Mouse (Mus musculus): Measurements from ENCODE around the gene Olfr1254. TPM values are rescaled to one million over a fixed set of nuclear protein-coding genes. Genes with fewer than 3 reads are reported as not detected.

Gene Olfr1254
- polyA plus RNA-seq (2012; rRNA removed): not detected in 2 replicates

GRCm38 (mm10) chr2:89793519-89793918, at the start of gene Olfr1254:
TSS of gene Olfr1254 (minus strand) at chr2:89793619.

GRCm38 (mm10) chr2:89841455-89841854, 48.0 kb upstream of the Olfr1254 start, which contains the start of gene Olfr1256:
TSS of gene Olfr1256 (minus strand) at chr2:89841555.

GRCm38 (mm10) chr2:89811751-89812150, 18.3 kb upstream of the Olfr1254 start, which contains the start of gene Olfr1255:
TSS of gene Olfr1255 (plus strand) at chr2:89812051.

GRCm38 (mm10) chr2:89756990-89757389, 36.4 kb downstream of the Olfr1254 start, which contains the start of gene Olfr1253:
TSS of gene Olfr1253 (minus strand) at chr2:89757090.

Other genes starting within 250 kb of the Olfr1254 start
- gene Olfr1245, start 215.2 kb downstream of the Olfr1254 start, polyA plus RNA-seq (2012; rRNA removed): not detected in 2 replicates
- gene Olfr1246, start 200.5 kb downstream of the Olfr1254 start, polyA plus RNA-seq (2012; rRNA removed): not detected in 2 replicates
- gene Olfr1247, start 179.5 kb downstream of the Olfr1254 start, polyA plus RNA-seq (2012; rRNA removed): not detected in 2 replicates
- not detected in 2 replicates for gene Olfr1248, start 175.4 kb downstream of the Olfr1254 start, polyA plus RNA-seq (2012; rRNA removed)
- gene Olfr1249, start 158.6 kb downstream of the Olfr1254 start, polyA plus RNA-seq (2012; rRNA removed): not detected in 2 replicates
- gene Olfr1250, start 132.2 kb downstream of the Olfr1254 start, polyA plus RNA-seq (2012; rRNA removed): not detected in 2 replicates
- gene Olfr1251, start 121.7 kb downstream of the Olfr1254 start, polyA plus RNA-seq (2012; rRNA removed): not detected in 2 replicates
- not detected in 2 replicates for gene Olfr1252, start 68.6 kb downstream of the Olfr1254 start, polyA plus RNA-seq (2012; rRNA removed)
- gene Olfr1253, start 36.5 kb downstream of the Olfr1254 start, polyA plus RNA-seq (2012; rRNA removed): not detected in 2 replicates
- not detected in 2 replicates for gene Olfr1255, start 18.4 kb upstream of the Olfr1254 start, polyA plus RNA-seq (2012; rRNA removed)
- not detected in 2 replicates for gene Olfr1256, start 47.9 kb upstream of the Olfr1254 start, polyA plus RNA-seq (2012; rRNA removed)
- gene Olfr48, start 54.6 kb upstream of the Olfr1254 start, polyA plus RNA-seq (2012; rRNA removed): 0.14 TPM in 1 of 2 replicates, not detected in the other
- not detected in 2 replicates for gene Olfr1257, start 84.8 kb upstream of the Olfr1254 start, polyA plus RNA-seq (2012; rRNA removed)
- gene Olfr1258, start 133.7 kb upstream of the Olfr1254 start, polyA plus RNA-seq (2012; rRNA removed): not detected in 2 replicates
- 0.01 and 0.09 TPM in 2 replicates for gene Olfr1259, start 155.0 kb upstream of the Olfr1254 start, polyA plus RNA-seq (2012; rRNA removed)
- gene Olfr1260, start 180.7 kb upstream of the Olfr1254 start, polyA plus RNA-seq (2012; rRNA removed): not detected in 2 replicates
- gene Olfr1261, start 197.6 kb upstream of the Olfr1254 start, polyA plus RNA-seq (2012; rRNA removed): not detected in 2 replicates
- gene Olfr1262, start 206.5 kb upstream of the Olfr1254 start, polyA plus RNA-seq (2012; rRNA removed): not detected in 2 replicates
- gene Olfr1263, start 218.5 kb upstream of the Olfr1254 start, polyA plus RNA-seq (2012; rRNA removed): not detected in 2 replicates
- not detected in 2 replicates for gene Olfr1264, start 232.0 kb upstream of the Olfr1254 start, polyA plus RNA-seq (2012; rRNA removed)
- gene Olfr1265, start 241.7 kb upstream of the Olfr1254 start, polyA plus RNA-seq (2012; rRNA removed): not detected in 2 replicates

All from central nervous system, embryonic 18 days (tissue).